Mouse (Mus musculus): ENCODE measurements at regions not wholly inside any gene's neighbourhood (a gene's known extent, or its start where the extent isn't known, plus 50 kb on each side); places are given as distances from the start of the nearest gene placed in this dataset.

- H3K9ac ChIP-seq (ENCODE audit: low read depth, low read length) = no peak overlapping the region
- H3K4me2 ChIP-seq (ENCODE audit: low read depth, low read length) = no peak overlapping the region
- H3K36me3 ChIP-seq (ENCODE audit: control insufficient read depth, insufficient read depth) = no peaks in the 10 kb centered on the region
- no peak overlapping the region for H3K4me3 ChIP-seq (ENCODE audit: low read depth, low read length)
- no peak overlapping the region for H3K27ac ChIP-seq (ENCODE audit: low read length)
- whole genome bisulfite sequencing (ENCODE audit: insufficient replicate concordance) = 69% methylated on average over 10 of the region's 10 CpGs
- peaks cover 2% of the 10 kb centered on the region; the same call in 1 of the 2 replicates for H3K27me3 ChIP-seq (ENCODE audit: control insufficient read depth, insufficient read depth, low read depth, low read length)
- H3K9me3 ChIP-seq (replicated peaks; ENCODE audit: control insufficient read depth, low read length) = no peaks in the 10 kb centered on the region
- H3K4me1 ChIP-seq (ENCODE audit: control insufficient read depth, low read depth, low read length) = peaks cover 9% of the 10 kb centered on the region
- no peak for ATAC-seq (ENCODE audit: low read depth)
These were observed 1143.8 kb downstream of the 4930447A16Rik start for GRCm38 (mm10) chr15:38569011-38569640.

GRCm38 (mm10) chr15:38570144-38570543, 1144.8 kb downstream of the 4930447A16Rik start:
- 79% methylated on average over 8 of the region's 8 CpGs for WGBS (ENCODE audit: insufficient replicate concordance)
- Histone ChIP-seq H3K9me3 (replicated peaks; ENCODE audit: control insufficient read depth, low read length) (no peaks in the 10 kb centered on the region), H3K27me3 (ENCODE audit: control insufficient read depth, insufficient read depth, low read depth, low read length) (peaks cover 2% of the 10 kb centered on the region; the same call in 1 of the 2 replicates), H3K9ac (ENCODE audit: low read depth, low read length) (no peak overlapping the region), H3K36me3 (ENCODE audit: control insufficient read depth, insufficient read depth) (no peaks in the 10 kb centered on the region), H3K27ac (ENCODE audit: low read length) (no peak overlapping the region), H3K4me2 (ENCODE audit: low read depth, low read length) (no peak overlapping the region), H3K4me1 (ENCODE audit: control insufficient read depth, low read depth, low read length) (peaks cover 9% of the 10 kb centered on the region), H3K4me3 (ENCODE audit: low read depth, low read length) (no peak overlapping the region)
- ATAC-seq (ENCODE audit: low read depth) = no peak

DNA sequence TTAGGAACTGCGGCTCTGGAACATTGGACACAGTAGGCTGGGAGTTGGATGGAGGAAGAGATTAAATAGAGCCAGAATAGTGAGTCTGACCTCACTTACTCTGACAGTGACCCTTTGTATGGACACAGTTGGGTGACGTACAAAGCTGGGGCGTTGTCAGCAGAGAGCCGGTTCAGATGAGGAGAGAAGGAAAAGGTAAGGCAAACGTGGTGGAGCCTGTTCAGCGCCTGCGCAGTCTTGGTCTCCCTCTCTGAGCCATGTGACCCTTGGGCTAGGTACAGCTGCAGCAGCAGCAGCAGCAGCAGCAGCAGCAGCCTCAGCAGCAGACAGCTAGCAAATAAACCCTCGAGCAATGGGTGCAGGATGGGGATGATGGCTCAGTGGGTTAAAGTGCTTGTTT, 1145.4 kb downstream of the 4930447A16Rik start:
- no peaks in the 10 kb centered on the region for H3K9me3 ChIP-seq (replicated peaks; ENCODE audit: control insufficient read depth, low read length)
- H3K36me3 ChIP-seq (ENCODE audit: control insufficient read depth, insufficient read depth) = no peaks in the 10 kb centered on the region
- H3K27ac ChIP-seq (ENCODE audit: low read length) = no peak overlapping the region
- 58% methylated on average over 8 of the region's 8 CpGs for WGBS (ENCODE audit: insufficient replicate concordance)
- peaks cover 9% of the 10 kb centered on the region for H3K4me1 ChIP-seq (ENCODE audit: control insufficient read depth, low read depth, low read length)
- H3K4me2 ChIP-seq (ENCODE audit: low read depth, low read length) = no peak overlapping the region
- peaks cover 2% of the 10 kb centered on the region; the same call in 1 of the 2 replicates for H3K27me3 ChIP-seq (ENCODE audit: control insufficient read depth, insufficient read depth, low read depth, low read length)
- ATAC-seq (ENCODE audit: low read depth) = no peak; the same call in 1 of the 2 replicates
- H3K9ac ChIP-seq (ENCODE audit: low read depth, low read length) = no peak overlapping the region
- no peak overlapping the region for H3K4me3 ChIP-seq (ENCODE audit: low read depth, low read length)

DNA sequence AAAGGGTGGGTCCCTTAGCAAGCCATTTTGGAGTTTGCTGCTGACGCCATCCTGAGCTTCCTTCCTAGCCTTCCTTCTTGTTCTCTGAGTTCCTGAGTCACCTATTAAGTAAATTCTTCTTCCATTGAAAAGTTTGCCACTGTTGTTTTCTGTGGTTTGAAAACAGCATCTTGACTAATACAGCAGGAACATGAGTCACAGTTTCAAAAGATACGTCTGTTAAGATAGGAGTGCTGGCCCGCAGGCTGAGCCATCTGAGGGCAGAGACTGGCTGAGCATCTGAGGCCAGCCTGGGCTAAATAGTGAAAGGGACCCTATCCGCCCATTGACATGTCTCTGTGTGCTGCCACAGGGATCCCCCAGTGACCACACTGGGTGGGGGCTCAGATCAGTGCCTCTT, 1147.3 kb downstream of the 4930447A16Rik start:
- 43% methylated on average over 4 of the region's 4 CpGs for WGBS (ENCODE audit: insufficient replicate concordance)
- Histone ChIP-seq H3K27me3 (ENCODE audit: control insufficient read depth, insufficient read depth, low read depth, low read length) (peaks cover 2% of the 10 kb centered on the region; the same call in 1 of the 2 replicates), H3K36me3 (ENCODE audit: control insufficient read depth, insufficient read depth) (no peaks in the 10 kb centered on the region), H3K4me2 (ENCODE audit: low read depth, low read length) (no peak overlapping the region), H3K4me3 (ENCODE audit: low read depth, low read length) (no peak overlapping the region), H3K4me1 (ENCODE audit: control insufficient read depth, low read depth, low read length) (peaks cover 2% of the 10 kb centered on the region), H3K27ac (ENCODE audit: low read length) (no peak overlapping the region), H3K9me3 (replicated peaks; ENCODE audit: control insufficient read depth, low read length) (no peaks in the 10 kb centered on the region), H3K9ac (ENCODE audit: low read depth, low read length) (no peak overlapping the region)
- ATAC-seq (ENCODE audit: low read depth) = no peak

DNA sequence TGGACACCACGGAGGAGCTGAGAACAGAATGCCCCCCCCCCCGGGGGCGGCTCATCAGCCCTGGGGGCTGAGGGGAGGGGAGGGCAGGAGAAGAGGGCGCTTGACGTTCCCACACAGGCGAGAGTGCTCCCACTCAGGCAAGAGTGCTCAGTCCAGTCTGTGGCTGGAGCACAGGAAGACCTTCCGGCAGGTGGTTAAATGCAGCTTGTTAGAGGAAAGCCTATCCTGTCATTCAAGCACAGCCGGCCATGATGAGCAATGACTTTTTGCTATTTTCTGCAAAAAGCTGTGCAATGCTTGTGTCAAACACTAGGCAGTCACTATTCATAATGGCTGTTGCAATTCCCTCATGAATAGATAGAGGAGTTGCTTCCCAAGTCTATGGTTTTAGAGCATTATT, 1149.1 kb downstream of the 4930447A16Rik start:
- Histone ChIP-seq H3K4me2 (ENCODE audit: low read depth, low read length) (no peak overlapping the region), H3K27ac (ENCODE audit: low read length) (no peak overlapping the region), H3K4me1 (ENCODE audit: control insufficient read depth, low read depth, low read length) (no peaks in the 10 kb centered on the region), H3K4me3 (ENCODE audit: low read depth, low read length) (no peak overlapping the region), H3K9ac (ENCODE audit: low read depth, low read length) (no peak overlapping the region), H3K27me3 (ENCODE audit: control insufficient read depth, insufficient read depth, low read depth, low read length) (peaks cover 2% of the 10 kb centered on the region; the same call in 1 of the 2 replicates), H3K9me3 (replicated peaks; ENCODE audit: control insufficient read depth, low read length) (no peaks in the 10 kb centered on the region), H3K36me3 (ENCODE audit: control insufficient read depth, insufficient read depth) (no peaks in the 10 kb centered on the region)
- 51% methylated on average over 8 of the region's 8 CpGs for WGBS (ENCODE audit: insufficient replicate concordance)
- no peak for ATAC-seq (ENCODE audit: low read depth)

DNA sequence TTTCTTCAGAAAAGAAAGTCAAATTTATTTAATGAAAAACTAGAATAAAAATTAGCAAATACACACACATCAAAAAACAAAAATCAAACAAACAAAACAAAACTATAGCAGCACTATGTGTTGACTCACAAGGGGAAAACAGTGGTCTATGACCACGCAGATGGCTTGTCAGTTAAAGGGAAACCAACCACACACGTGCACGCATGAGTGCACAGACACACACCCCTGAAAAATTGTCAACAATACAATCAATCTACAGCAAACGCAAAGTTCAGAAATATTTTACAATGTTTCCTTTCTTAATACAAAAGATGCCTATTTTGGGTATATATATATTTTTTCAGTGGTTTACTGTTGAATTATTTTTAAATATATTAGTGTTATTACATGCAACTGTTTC, 1149.9 kb downstream of the 4930447A16Rik start:
- Histone ChIP-seq H3K27ac (ENCODE audit: low read length) (no peak overlapping the region), H3K27me3 (ENCODE audit: control insufficient read depth, insufficient read depth, low read depth, low read length) (peaks cover under 1% of the 10 kb centered on the region; the same call in 1 of the 2 replicates), H3K4me3 (ENCODE audit: low read depth, low read length) (no peak overlapping the region), H3K9me3 (replicated peaks; ENCODE audit: control insufficient read depth, low read length) (no peaks in the 10 kb centered on the region), H3K9ac (ENCODE audit: low read depth, low read length) (no peak overlapping the region), H3K4me1 (ENCODE audit: control insufficient read depth, low read depth, low read length) (no peaks in the 10 kb centered on the region), H3K36me3 (ENCODE audit: control insufficient read depth, insufficient read depth) (no peaks in the 10 kb centered on the region), H3K4me2 (ENCODE audit: low read depth, low read length) (no peak overlapping the region)
- 41% methylated on average over 4 of the region's 4 CpGs for whole genome bisulfite sequencing (ENCODE audit: insufficient replicate concordance)
- ATAC-seq (ENCODE audit: low read depth) = no peak

DNA sequence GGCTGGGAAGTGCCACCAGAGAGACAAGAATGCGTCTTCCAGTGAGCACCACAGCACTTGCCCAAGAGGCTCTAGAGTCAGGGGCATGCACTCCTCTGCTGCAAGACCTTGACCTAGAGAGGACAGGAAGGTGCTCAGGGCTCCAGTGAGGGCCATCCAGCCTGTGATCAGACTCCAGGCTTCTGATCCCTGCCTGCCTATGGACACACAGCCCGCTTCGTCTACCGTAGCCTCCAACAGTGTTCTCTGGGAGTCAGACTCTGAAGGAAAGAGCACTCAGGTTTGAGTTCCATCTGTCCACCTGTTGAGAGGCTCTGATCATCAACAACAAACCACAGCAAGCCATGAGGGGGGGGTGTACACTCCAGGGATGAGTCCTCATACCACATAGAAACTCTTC, 1152.3 kb downstream of the 4930447A16Rik start:
- H3K4me3 ChIP-seq (ENCODE audit: low read depth, low read length) = no peak overlapping the region
- H3K36me3 ChIP-seq (ENCODE audit: control insufficient read depth, insufficient read depth) = no peaks in the 10 kb centered on the region
- H3K4me2 ChIP-seq (ENCODE audit: low read depth, low read length) = no peak overlapping the region
- WGBS (ENCODE audit: insufficient replicate concordance) = 89% methylated on average over 4 of the region's 4 CpGs
- H3K27me3 ChIP-seq (ENCODE audit: control insufficient read depth, insufficient read depth, low read depth, low read length) = no peaks in the 10 kb centered on the region
- ATAC-seq (ENCODE audit: low read depth) = no peak
- H3K9ac ChIP-seq (ENCODE audit: low read depth, low read length) = no peak overlapping the region
- H3K4me1 ChIP-seq (ENCODE audit: control insufficient read depth, low read depth, low read length) = no peaks in the 10 kb centered on the region
- H3K9me3 ChIP-seq (replicated peaks; ENCODE audit: control insufficient read depth, low read length) = no peaks in the 10 kb centered on the region
- no peak overlapping the region for H3K27ac ChIP-seq (ENCODE audit: low read length)

- no peaks in the 10 kb centered on the region for H3K4me1 ChIP-seq (ENCODE audit: control insufficient read depth, low read depth, low read length)
- no peak overlapping the region for H3K9ac ChIP-seq (ENCODE audit: low read depth, low read length)
- ATAC-seq (ENCODE audit: low read depth) = no peak
- no peaks in the 10 kb centered on the region for H3K9me3 ChIP-seq (replicated peaks; ENCODE audit: control insufficient read depth, low read length)
- 60% methylated on average over 4 of the region's 4 CpGs for whole genome bisulfite sequencing (ENCODE audit: insufficient replicate concordance)
- no peaks in the 10 kb centered on the region for H3K27me3 ChIP-seq (ENCODE audit: control insufficient read depth, insufficient read depth, low read depth, low read length)
- no peak overlapping the region for H3K4me3 ChIP-seq (ENCODE audit: low read depth, low read length)
- no peaks in the 10 kb centered on the region for H3K36me3 ChIP-seq (ENCODE audit: control insufficient read depth, insufficient read depth)
- no peak overlapping the region for H3K27ac ChIP-seq (ENCODE audit: low read length)
- no peak overlapping the region for H3K4me2 ChIP-seq (ENCODE audit: low read depth, low read length)
These were observed 1154.1 kb downstream of the 4930447A16Rik start for GRCm38 (mm10) chr15:38579481-38579880.

DNA sequence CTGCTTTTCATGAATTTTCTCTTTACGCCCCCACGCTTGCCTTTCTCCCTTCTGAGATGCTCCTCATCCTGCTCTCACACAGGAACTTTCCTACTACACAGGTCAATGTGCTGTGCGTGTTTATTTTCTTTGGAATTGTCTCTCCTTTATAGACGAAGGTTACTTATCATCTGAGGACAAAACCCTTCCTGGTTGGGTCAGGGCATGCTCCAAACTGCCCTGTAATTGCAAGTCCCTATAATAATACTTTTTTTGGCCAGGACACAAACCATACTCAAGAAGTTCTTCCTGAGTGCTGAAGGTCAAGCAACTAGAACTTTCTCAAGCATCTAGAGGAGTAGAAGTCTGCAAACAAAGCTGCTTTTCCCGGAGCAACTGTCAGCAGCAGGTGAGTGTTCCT, 1158.1 kb downstream of the 4930447A16Rik start:
- no peak overlapping the region for H3K4me3 ChIP-seq (ENCODE audit: low read depth, low read length)
- no peaks in the 10 kb centered on the region for H3K9me3 ChIP-seq (replicated peaks; ENCODE audit: control insufficient read depth, low read length)
- H3K4me1 ChIP-seq (ENCODE audit: control insufficient read depth, low read depth, low read length) = no peaks in the 10 kb centered on the region
- no peak overlapping the region for H3K4me2 ChIP-seq (ENCODE audit: low read depth, low read length)
- H3K27me3 ChIP-seq (ENCODE audit: control insufficient read depth, insufficient read depth, low read depth, low read length) = no peaks in the 10 kb centered on the region; the same call in 1 of the 2 replicates
- H3K27ac ChIP-seq (ENCODE audit: low read length) = no peak overlapping the region
- no peak overlapping the region for H3K9ac ChIP-seq (ENCODE audit: low read depth, low read length)
- WGBS (ENCODE audit: insufficient replicate concordance) = 62% methylated on average over 5 of the region's 5 CpGs
- no peak for ATAC-seq (ENCODE audit: low read depth)
- H3K36me3 ChIP-seq (ENCODE audit: control insufficient read depth, insufficient read depth) = no peaks in the 10 kb centered on the region

All from liver, embryonic 16.5 days (tissue).